Mouse (Mus musculus) neural tube, embryonic 14.5 days (tissue): Measurements from ENCODE around the gene Btbd6. TPM values are rescaled to one million over a fixed set of nuclear protein-coding genes. Genes with fewer than 3 reads are reported as not detected.

Experiments
- ATAC-seq: fragments of 200-750 bp; cut with Nextera tagmentation; 2 replicates; pipeline ENCODE4 v1.8.0; 2017; ENCODE audit warnings: low read depth, mild to moderate bottlenecking, moderate TSS enrichment, moderate library complexity
- H3K27ac ChIP-seq: fragments of 300-500 bp; sonication (generic); 2 replicates; pipeline ENCODE4 v1.5.1; 2014; ENCODE audit warnings: low read depth, mild to moderate bottlenecking, control low read depth, low read length, moderate library complexity, mixed read lengths
- H3K27me3 ChIP-seq: fragments of 300-500 bp; sonication (generic); 2 replicates; pipeline ENCODE4 v1.6.1; 2014; ENCODE audit warnings: low read length; ENCODE audit not compliant: control insufficient read depth, insufficient read depth
- H3K36me3 ChIP-seq: fragments of 300-500 bp; sonication (generic); 2 replicates; pipeline ENCODE4 v1.6.1; 2014; ENCODE audit warnings: low read length, mixed read lengths; ENCODE audit not compliant: control insufficient read depth, insufficient read depth
- H3K4me1 ChIP-seq: fragments of 300-500 bp; sonication (generic); 2 replicates; pipeline ENCODE4 v1.6.1; 2014; ENCODE audit warnings: low read length; ENCODE audit not compliant: control insufficient read depth, insufficient read depth
- H3K4me2 ChIP-seq: fragments of 300-500 bp; sonication (generic); 2 replicates; pipeline ENCODE4 v1.6.1; 2014; ENCODE audit warnings: mild to moderate bottlenecking, low read depth, low read length, control low read depth
- H3K4me3 ChIP-seq: fragments of 300-500 bp; sonication (generic); 2 replicates; pipeline ENCODE4 v1.5.1; 2014; ENCODE audit warnings: low read depth, low read length, control low read depth, mixed read lengths
- H3K9ac ChIP-seq: fragments of 300-500 bp; sonication (generic); replicated peaks from 2 replicates; pipeline ENCODE4 v1.6.1; 2014; ENCODE audit warnings: low read depth, mild to moderate bottlenecking, control low read depth, low read length, mixed read lengths
- H3K9me3 ChIP-seq: fragments of 300-500 bp; sonication (generic); 2 replicates; pipeline ENCODE4 v1.6.1; 2016; ENCODE audit warnings: low read length; ENCODE audit not compliant: control insufficient read depth
- WGBS: fragments of 180-500 bp; shearing (Covaris S2); extraction: QIAGEN DNeasy Blood & Tissue Kit; methylation state at CpG from one replicate; pipeline ENCODE4 v1.1.7; 2014; 5-methylcytosine and 5-hydroxymethylcytosine counted together
- polyA plus RNA-seq: library from polyadenylated mRNA; unstranded; fragments of >200 nt; fragmentation: Nextera tagmentation; extraction: Ambion mirVana; gene quantifications from 2 replicates; pipeline ENCODE4 v1.2.1, GENCODE M21; 2014

Gene Btbd6
- polyA plus RNA-seq, 1 experiment from 2014 or later: 55.5 TPM

DNA sequence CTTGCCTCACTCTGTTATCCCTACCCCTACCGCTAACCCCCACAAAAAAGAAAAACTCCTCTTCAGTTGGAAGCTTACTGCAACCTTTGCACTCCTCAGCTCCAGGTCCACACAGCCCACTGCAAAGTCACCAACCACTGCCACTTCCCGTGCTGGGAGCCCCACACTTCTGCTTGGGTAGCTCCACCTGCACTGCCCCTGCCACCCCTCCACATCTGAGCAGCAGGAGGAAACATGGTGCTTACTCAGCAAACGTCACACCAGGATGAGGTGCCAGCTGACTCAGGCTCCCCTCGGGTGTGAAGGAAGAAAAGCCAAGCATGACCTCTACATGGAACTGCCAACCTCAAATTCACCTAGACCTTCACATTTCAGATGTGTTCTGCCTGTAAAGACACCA, 17.9 kb downstream of the Btbd6 start:
- no peak for ATAC-seq
- Histone ChIP-seq H3K9me3 (no peaks in the 10 kb centered on the region), H3K4me3 (no peak overlapping the region), H3K36me3 (peaks cover 5% of the 10 kb centered on the region; the same call in 1 of the 2 replicates), H3K27ac (no peak overlapping the region), H3K9ac (no peak overlapping the region), H3K27me3 (no peaks in the 10 kb centered on the region), H3K4me1 (peaks cover 11% of the 10 kb centered on the region), H3K4me2 (no peak overlapping the region)
- WGBS: 87% methylated on average over 4 of the region's 4 CpGs

DNA sequence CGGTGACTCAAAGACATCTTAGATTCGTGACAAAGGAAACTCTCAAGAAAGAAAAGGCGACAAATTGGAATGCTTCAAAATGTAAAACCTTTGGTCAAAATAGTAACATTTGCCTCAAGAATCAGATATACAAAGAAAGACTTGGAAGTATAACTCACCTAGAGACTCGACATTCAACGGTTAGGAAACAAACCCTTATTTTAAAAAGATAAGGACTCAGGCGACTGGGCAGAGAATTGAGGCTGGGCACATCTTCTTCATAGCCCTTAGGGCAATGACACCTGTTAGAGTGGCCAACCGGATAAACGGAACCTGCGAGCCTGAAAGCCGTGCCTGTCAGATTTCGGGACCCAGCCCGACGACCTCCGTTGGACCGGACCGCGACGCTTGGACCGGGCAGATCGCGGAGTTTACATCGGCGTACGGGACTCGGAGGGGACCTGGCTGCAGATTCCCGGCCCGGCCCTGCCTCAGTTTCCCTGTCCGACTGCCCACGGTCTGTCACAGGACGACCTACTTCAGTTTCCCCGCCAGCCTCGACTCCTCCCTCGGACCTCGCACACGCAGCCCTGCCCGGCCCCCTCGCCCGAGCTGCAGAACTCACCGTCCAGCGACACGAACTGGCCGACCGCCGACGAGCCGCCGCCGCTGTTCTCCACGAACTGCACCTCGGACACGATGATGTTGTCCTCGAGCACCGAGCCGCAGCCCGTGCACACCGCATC, 23.4 kb downstream of the Btbd6 start:
- Histone ChIP-seq H3K9ac (peak overlapping the region; percentile 77), H3K27ac (peak overlapping the region; percentile 94), H3K27me3 (no peaks in the 10 kb centered on the region; the same call in 1 of the 2 replicates), H3K4me2 (peak overlapping the region; percentile 87), H3K9me3 (no peaks in the 10 kb centered on the region), H3K36me3 (no peaks in the 10 kb centered on the region), H3K4me1 (peaks cover 19% of the 10 kb centered on the region), H3K4me3 (peak overlapping the region; percentile 79)
- ATAC-seq: no peak
- 2% methylated on average over 56 of the region's 56 CpGs for WGBS

DNA sequence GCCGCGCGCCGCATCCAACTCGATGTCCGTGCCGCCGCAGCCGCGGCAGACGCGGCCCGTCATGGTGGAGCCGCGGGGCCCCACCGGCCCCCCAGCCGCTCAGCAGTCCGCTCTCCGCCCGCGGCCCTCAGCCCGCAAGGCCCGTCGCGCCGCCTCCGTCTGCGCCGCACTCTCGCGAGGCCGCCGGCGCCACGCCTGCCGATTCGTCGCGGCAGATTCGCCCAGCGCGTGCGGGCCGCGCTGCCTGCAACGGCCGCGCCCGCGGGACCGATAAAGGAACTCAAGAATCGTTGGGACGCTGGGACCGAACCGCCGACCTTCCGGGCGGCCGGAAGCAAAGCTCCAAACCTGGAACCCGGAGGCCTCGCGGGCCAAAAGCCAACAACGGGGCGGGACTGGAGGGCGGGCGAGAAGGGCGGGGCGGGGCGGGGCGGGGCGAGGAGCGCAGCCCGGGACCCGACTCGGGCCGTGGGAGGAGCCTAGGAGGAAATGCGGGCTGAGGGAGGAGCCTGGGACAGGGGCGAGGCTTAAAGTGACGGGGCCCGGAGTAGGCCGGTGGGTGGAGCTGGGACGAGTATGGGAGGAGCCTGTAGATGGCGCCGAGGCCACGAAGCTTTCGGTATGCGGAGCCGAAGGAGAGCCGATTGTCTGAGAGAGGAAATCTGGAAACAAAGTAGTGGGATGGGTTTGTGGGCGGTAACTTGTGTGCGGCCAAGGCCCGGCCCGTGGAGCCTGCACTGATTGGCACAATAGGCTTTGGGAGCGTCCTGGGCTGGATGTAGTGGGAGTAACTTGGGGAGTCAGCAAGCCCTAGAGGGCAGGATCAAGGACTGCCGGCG, 24.2 kb downstream of the Btbd6 start, which contains the start of gene Brf1:
Gene Brf1, minus strand, starts transcription at position 411 of the 839 bp plus-strand sequence.
- under 1% methylated on average over 82 of the region's 96 CpGs for WGBS
- Histone ChIP-seq H3K36me3 (no peaks in the 10 kb centered on the region), H3K4me1 (peaks cover 19% of the 10 kb centered on the region), H3K27me3 (no peaks in the 10 kb centered on the region; the same call in 1 of the 2 replicates), H3K27ac (peak within 1 kb of the TSS; percentile 94), H3K9me3 (no peaks in the 10 kb centered on the region), H3K4me3 (peak within 1 kb of the TSS; percentile 79), H3K9ac (peak within 1 kb of the TSS; percentile 77), H3K4me2 (peak within 1 kb of the TSS; percentile 87)
- ATAC-seq: peak; percentile 97

DNA sequence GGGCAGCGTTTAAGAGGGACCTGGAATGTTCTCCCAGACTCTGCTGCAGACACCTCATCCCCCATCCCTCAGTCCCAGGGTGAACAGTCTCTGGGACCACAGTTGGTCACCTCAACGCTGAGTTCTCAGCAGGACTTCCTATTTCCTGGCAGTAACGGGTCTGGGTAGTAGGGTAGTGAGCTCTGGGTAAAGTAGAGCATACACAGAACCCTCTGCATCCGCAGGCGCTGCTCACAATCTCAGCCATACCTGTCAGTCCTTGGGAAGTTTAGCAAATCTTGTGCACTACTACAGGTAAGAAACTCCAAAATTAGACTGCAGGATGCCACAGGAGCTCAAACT, 24.8 kb downstream of the Btbd6 start:
- Histone ChIP-seq H3K4me2 (peak overlapping the region; percentile 64), H3K4me3 (peak overlapping the region; percentile 79), H3K9ac (peak overlapping the region; percentile 60), H3K4me1 (peaks cover 19% of the 10 kb centered on the region), H3K36me3 (no peaks in the 10 kb centered on the region), H3K9me3 (no peaks in the 10 kb centered on the region), H3K27ac (peak overlapping the region; percentile 94), H3K27me3 (no peaks in the 10 kb centered on the region; the same call in 1 of the 2 replicates)
- ATAC-seq: no peak; the same call in 1 of the 2 replicates
- WGBS: 2% methylated on average over 5 of the region's 5 CpGs

DNA sequence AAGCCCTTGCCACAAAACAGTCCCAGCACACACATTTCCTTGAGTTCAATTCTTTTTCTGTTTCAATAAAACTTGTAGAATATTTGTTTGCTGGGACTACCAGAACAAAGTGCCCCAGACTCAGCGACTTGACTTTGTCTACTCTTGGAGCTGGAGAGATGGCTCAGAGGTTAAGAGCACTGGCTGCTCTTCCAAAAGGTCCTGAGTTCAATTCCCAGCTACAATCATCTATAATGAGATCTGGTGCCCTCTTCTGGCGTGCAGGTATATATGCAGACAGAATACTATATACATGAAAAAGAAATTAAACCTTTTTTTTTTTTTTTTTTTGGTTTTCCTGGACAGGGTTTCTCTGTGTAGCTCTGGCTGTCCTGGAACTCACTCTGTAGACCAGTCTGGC, 26.4 kb downstream of the Btbd6 start:
- WGBS: 38% methylated on average over 2 of the region's 2 CpGs
- H3K36me3 ChIP-seq: no peaks in the 10 kb centered on the region
- no peaks in the 10 kb centered on the region; the same call in 1 of the 2 replicates for H3K27me3 ChIP-seq
- H3K4me1 ChIP-seq: peaks cover 19% of the 10 kb centered on the region
- no peak for ATAC-seq
- H3K9me3 ChIP-seq: no peaks in the 10 kb centered on the region
- no peak overlapping the region for H3K4me2 ChIP-seq
- H3K27ac ChIP-seq: no peak overlapping the region
- no peak overlapping the region for H3K9ac ChIP-seq
- H3K4me3 ChIP-seq: no peak overlapping the region

DNA sequence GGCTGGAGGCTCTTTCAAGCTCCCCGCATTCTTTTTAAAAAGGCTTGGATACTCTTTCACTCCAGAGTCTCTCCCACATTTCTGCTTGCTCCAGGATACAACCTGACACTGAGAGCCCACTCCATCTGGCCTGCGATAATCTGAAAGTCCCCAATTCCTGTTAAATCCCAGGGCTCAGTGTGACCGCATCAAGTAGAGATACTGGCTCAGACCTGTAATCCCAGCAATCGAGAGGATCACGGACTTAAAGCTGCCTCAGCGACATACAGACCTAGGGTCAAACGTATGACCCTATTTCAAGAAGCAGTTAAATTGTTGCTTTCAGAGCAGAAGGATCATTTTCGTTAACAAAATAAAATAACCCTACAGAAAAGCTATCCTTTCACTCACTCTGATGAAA, 27.7 kb downstream of the Btbd6 start:
- no peak overlapping the region for H3K27ac ChIP-seq
- H3K4me2 ChIP-seq: no peak overlapping the region
- no peak overlapping the region for H3K4me3 ChIP-seq
- no peaks in the 10 kb centered on the region for H3K36me3 ChIP-seq
- no peaks in the 10 kb centered on the region; the same call in 1 of the 2 replicates for H3K27me3 ChIP-seq
- H3K9ac ChIP-seq: no peak overlapping the region
- WGBS: 83% methylated on average over 8 of the region's 8 CpGs
- H3K4me1 ChIP-seq: peaks cover 9% of the 10 kb centered on the region
- ATAC-seq: no peak
- H3K9me3 ChIP-seq: no peaks in the 10 kb centered on the region

DNA sequence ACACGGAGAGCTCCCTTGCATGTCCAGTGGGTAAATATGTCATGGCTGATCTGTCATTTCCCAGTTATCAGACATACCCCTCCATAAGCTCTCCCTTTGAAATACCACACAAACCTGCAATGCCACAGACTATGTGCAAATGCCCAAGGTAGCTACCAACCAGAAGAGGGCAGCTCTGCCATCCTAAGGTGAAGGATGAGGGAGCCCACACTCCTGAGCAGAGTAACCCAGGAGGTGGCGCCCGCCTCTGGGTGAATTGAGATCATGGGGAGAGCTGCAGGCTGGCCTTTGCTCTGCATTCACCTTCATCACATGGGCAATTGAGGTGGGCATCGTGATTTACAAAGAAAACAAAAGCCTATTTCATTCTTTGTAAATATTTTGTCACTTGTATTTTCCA, 28.7 kb downstream of the Btbd6 start:
- H3K4me3 ChIP-seq: no peak overlapping the region
- WGBS: 43% methylated on average over 4 of the region's 4 CpGs
- 0 out of 2 replicates have a peak, but pooled peaks cover 5% of the 10 kb centered on the region for H3K4me1 ChIP-seq
- H3K9me3 ChIP-seq: no peaks in the 10 kb centered on the region
- no peak overlapping the region for H3K4me2 ChIP-seq
- ATAC-seq: no peak
- H3K27ac ChIP-seq: no peak overlapping the region
- H3K9ac ChIP-seq: no peak overlapping the region
- no peaks in the 10 kb centered on the region for H3K36me3 ChIP-seq
- no peaks in the 10 kb centered on the region for H3K27me3 ChIP-seq

DNA sequence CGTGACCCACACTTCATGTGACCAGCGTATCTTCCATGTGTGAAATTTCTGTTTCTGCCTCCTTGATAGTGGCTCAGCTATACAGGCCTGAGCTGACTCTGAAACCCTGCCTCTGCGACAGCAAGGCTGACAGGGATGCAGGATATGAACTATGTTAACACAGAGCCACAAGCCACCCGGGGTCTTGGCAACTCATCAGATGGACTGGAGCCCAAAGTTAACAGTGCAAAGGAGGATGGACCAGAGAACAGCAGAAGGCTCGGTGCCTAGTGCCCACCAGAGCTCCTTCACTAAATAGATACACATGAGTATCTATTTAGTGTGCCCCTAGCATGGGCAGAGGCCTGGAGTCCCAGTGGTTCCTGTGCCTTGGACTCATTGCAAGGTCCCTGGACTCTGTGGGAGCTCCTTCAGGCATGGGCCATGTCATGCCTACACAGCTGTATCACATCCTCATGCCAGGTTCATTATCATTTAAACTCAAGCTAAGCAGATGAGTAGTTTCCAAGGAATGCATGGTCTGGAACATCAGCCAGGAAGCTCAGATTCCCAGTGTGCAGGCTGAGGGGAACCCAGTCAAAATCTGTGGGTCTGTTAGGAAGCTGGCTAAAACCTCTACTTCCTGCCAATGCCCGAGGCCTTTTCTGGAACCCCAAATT, 35.5 kb downstream of the Btbd6 start:
- no peak for ATAC-seq
- Histone ChIP-seq H3K4me3 (no peak overlapping the region), H3K9me3 (no peaks in the 10 kb centered on the region), H3K27me3 (no peaks in the 10 kb centered on the region; the same call in 1 of the 2 replicates), H3K4me1 (peaks cover 31% of the 10 kb centered on the region), H3K9ac (no peak overlapping the region), H3K4me2 (no peak overlapping the region), H3K36me3 (no peaks in the 10 kb centered on the region), H3K27ac (no peak overlapping the region)
- WGBS: 92% methylated on average over 6 of the region's 6 CpGs
